Mouse (Mus musculus) lung, postnatal 36 days (tissue): ENCODE measurements at regions not wholly inside any gene's neighbourhood (a gene's known extent, or its start where the extent isn't known, plus 50 kb on each side); places are given as distances from the start of the nearest gene placed in this dataset.

Experiments used
- DNase-seq: peaks from one replicate; pipeline ENCODE4 v3.0.0; 2022; ENCODE audit warnings: mixed read lengths

GRCm38 (mm10) chr1:121051496-121052119, 280.8 kb downstream of the Insig2 start:
- DNase-seq: no peak

- DNase-seq: no peak
Measured at GRCm38 (mm10) chr1:121052120-121052501, 280.3 kb downstream of the Insig2 start.

DNA sequence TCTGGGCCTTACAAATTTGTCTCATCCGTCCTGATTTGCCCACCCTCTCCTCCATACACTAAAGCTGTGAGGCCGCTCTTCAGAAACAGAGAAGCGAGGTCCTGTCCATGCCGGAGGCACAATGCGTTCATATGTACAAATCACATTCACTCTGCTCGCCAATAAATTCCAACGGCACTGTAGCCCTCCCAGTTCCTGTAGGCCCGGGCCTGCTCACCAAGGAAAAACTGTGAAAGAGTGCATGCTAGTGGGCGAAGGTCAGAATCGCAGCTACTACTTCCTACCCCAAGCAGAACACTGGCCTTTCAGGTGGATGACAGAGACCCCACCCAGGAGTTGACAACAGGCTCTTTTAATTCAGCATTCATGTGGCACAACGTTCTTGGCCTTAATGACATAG, 278.7 kb downstream of the Insig2 start:
- peak; percentile 1 for DNase-seq

GRCm38 (mm10) chr1:121074569-121074968, 257.8 kb downstream of the Insig2 start:
- DNase-seq: no peak

DNA sequence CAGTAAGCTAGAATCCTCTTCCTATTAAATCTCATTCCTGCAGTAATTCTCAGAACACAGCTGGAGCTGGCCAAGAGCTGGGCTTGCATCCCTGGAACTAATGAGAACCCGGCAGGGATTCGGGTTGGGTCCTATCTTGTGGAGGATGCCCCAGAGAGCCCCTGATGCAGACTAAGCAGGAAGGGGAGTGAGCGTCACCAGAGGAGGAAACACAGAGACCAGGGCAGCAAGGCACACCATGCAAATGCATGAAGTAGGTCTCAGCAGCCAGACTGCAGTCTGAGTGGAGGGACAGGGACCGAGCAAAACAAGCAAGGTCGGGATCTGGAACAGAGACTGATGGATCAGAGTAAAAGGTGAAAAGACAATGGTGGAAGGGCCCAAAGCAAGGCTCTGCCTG, 249.6 kb downstream of the Insig2 start:
- DNase-seq: no peak

GRCm38 (mm10) chr1:121085101-121085727, 247.2 kb downstream of the Insig2 start:
- no peak for DNase-seq

DNA sequence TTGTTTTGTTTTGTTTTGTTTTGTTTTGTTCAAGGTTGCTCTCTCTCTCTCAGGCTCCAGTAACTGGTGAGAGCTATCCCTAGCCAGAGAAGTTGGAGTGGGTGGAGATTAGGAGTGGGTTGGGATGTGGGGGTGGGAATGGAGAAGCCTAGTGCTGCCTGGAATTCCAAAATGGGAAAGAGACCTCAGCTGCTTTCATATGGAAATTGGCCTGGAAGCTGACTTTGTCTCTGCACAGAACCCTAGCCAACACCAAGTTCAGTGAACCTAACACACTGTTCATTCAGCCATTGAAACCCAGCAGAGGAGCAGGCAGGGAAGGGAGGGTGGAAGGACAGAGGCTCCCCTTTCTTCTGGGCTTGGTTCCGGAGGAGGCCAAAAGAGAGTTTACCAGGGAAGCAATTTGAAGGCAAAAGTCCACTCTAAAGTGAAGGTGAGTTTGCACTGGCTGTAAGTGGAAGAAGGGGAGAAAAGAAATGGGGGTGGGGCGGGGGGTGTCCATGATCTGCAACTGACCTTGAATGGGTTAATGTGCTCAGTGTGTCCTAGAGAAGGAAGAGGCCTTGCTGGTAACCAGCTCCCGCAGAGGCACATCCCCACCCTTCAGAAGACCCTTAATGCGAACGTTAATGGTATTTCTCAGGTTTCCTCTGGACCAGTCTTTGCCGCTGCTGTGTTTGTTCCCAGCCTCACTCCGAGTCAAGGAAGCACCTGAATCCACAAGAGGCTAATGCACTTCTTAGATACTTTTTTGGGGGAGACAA, 245.1 kb downstream of the Insig2 start:
- no peak for DNase-seq

GRCm38 (mm10) chr1:121090628-121091027, 241.8 kb downstream of the Insig2 start:
- DNase-seq: no peak

- DNase-seq: no peak
Measured at GRCm38 (mm10) chr1:121092870-121093269, 239.5 kb downstream of the Insig2 start.

DNA sequence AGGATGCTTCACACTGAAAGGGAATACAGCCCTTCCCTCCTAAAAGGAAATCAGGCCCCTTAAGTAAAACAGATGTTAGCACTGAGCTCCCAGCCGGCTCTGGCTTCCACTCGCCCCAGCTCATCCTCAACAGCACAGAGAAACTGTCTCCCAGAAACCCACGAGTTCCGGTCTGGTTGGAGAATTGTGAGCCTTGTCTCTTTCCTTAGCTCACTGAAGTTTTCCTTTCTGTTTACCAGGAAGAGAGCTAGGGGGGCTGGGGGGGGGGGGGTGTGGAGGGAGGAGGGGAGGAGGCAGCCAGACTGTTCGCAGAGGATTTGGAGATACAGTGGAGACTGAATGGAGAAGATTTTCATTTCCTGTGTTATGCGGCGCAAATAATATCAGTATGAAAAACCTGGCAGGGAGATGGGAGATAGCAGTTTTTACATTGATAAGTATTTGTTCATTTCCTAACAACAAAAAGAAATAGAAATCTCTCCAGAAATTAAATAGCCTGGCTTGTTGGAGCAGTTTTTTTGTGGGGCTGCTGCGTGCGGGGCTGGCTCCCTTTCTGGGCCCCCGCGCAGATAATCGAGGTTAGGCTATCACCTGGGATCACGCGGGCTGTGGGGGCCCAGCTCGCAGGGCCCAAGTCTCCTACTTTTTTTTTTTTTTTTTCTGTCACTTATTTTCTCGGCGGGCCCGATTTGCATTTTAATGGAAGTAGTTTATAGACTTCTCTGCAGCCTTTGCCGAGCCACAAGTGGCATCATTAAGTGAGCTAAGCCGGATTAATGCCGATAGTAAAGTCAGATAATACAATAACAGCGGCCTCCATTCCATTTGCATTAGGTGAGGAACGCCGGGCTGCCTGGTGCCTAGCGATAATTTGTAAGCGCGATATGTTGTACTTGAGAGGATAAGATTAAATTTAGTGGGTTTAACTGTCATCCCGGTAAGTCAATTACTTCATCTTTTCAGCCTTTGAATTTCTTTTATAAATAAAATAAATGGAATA, 235.5 kb downstream of the Insig2 start:
- DNase-seq: peak; percentile 59

GRCm38 (mm10) chr1:121111776-121112344, 220.5 kb downstream of the Insig2 start:
- peak; percentile 1 for DNase-seq

DNA sequence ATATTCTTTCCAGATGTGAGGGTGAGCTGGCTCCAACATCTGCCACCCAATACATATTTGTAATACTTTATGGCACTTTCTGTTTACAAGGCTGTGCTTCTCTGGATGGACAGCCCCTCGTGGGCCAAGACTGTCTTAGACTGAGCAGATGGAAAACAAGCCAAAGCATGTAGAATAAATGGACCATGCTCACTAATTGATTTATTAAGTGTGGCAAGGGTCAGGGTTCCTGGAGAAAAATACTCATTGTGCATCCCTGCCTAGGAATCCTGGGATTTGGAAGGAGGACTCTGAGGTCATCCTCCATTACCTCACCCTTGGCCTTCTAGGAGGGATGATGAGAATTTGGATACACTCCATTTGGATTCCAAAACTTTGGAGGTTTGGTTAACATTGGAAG, 219.9 kb downstream of the Insig2 start:
- DNase-seq: peak; percentile 4

- peak; percentile 39 for DNase-seq
Measured at GRCm38 (mm10) chr1:121116626-121117025, 215.8 kb downstream of the Insig2 start.

- no peak for DNase-seq
Measured at GRCm38 (mm10) chr1:121123436-121123835, 209.0 kb downstream of the Insig2 start.

DNA sequence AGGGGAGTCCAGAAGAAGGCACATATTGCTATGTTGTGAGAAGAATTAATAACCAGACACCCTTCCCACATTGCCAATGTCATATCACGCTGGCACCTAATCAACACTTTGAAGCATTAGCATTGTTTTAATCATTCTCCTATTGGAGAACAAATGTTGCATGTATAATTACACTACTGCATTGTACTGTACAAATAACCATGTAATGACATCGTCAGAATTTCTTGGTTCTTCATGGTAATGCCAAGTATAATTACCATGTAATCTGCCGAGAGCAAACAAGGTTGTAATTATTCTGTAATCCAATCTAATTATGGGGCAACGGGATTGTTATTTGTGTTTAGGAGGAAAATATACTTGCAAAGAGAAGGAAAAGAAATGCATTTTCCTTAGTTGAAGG, 196.1 kb downstream of the Insig2 start:
- DNase-seq: no peak

DNA sequence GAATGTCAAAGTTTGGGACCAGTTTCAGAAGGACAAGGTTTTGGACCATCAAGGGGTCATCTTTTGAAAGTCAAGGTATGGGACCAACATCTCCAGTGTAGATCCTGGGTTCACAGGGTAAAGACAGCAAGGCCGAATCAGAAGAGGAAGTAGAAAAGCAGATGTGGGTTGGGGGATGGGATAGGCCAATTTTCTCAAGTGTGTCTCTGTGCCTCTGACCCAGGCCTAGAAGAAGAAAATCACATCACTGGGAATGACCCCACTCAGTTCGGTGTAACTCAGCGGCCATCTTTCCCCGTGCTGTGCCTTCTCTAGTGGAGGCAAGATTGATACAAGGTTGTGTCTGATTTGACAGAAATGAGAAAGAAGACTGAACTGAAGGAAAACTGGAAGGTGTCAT, 195.5 kb downstream of the Insig2 start:
- no peak for DNase-seq

DNA sequence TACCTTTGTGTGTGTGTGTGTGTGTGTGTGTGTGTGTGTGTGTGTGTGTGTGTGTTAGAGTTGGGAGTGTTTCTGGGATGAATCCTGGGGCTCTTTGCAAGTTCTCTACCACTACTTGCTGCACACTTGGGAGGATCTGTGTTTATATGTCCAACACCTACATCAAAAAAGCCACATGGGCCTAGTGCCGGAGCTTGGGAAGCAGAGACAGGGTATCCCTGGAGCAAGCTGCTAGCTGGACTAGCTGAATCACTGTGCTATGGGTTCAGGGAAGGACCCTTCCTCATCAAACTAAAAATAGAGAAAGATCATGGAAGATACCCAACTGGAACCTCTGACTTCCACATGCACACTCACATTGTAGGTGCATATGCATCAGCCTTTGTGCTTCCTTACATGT, 187.4 kb downstream of the Insig2 start:
- no peak for DNase-seq

DNA sequence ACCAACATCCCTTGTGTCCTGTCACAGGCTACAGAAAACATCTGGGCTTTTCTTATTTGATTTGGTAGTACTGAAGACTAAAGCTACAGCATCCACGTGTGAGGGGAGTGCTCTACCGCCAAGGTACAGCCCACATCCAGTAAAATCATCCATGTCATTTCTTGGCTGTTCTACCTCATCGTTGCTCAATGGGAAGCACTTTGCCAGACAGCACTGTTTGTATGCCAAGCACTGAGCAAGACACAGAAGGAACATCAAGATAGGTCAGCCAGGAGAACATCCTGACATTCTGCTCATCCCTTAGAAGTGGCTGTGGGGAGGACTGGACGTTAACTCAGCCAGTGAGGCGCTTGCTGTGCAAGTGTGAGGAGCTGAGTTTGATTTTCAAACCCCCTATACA, 178.9 kb downstream of the Insig2 start:
- DNase-seq: no peak

DNA sequence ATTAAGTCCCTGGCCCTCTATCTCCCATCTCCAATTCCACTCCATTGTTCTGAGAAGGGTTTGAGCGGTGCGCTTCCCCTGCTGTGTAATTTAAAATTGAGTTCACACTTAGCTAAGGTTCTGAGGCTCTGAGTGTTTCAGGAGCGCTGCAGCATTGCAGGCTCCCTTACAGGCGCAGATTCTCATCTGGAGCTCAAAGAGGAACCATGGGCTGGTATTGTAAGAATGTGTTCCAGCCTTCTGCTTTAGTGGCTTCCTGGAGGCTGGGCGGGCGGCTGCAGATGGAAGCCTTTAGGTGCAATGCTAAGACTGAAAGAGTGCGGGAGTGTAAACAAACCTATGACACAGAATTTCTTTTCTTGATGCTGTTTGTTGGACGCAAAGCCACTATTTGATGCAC, 177.8 kb downstream of the Insig2 start:
- DNase-seq: no peak

DNA sequence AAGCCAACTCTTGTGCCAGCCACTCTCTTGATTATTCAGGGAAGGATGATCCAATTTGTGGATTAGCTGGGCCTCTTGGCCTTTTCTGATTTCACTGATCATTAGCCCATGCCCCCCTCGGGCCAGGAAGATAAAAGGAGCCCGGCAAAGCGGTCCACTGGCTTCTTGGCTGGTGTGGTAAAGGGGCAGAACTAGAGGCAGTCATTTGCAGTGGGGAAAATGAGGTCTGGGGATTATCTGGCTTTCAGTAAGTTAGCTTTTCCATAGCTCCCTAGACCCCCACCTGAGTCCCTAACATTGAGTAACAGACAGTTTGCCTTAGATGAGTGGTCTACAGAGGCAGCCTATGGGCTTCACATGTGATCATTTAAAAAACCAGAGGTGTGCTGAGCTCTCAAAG, 163.7 kb downstream of the Insig2 start:
- no peak for DNase-seq

DNA sequence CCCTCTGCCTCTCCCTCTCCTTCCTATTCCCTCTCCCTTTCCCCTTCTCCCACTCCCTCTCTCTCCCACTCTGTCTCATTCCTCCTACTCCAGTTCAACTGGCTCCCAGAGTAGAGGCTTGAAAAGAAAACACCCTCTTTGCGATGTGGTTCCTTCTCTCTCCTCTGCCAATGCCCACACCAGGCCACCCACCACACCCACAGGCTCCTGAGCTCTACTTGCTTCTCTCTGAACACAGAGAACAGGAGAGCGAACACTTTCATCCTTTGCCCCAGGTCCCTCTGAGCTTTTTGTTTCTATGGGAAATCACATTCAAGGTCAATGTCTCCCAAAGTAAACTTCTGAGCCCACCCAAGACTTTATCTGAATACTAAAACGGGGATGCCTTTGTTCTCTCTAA, 155.8 kb downstream of the Insig2 start:
- no peak for DNase-seq

- DNase-seq: no peak
Measured at GRCm38 (mm10) chr1:121177136-121177907, 155.1 kb downstream of the Insig2 start.
